7 mouse cellular contexts compared by ENCODE assay signal in genomic region chrX:70385276-70385961, GRCm38 (mm10). TPM values are rescaled to one million over a fixed set of nuclear protein-coding genes. Genes with fewer than 3 reads are reported as not detected.
DNase-seq lines count a peak whose midpoint lies in the region; ATAC-seq and TF ChIP-seq lines count a peak whose summit lies in the region.

1110012L19Rik (plus strand) TSS chrX:70385877.

- H3K4me2 ChIP-seq in intestine, embryonic 16.5 days (ENCODE audit: low read depth, low read length), result peak within 1 kb of the TSS; percentile 50
- H3K4me2 ChIP-seq in midbrain, embryonic 11.5 days, result peak within 1 kb of the TSS; percentile 46

- H3K27ac ChIP-seq in intestine, embryonic 16.5 days (ENCODE audit: low read length), result peak within 1 kb of the TSS; percentile 82
- H3K27ac ChIP-seq in midbrain, embryonic 11.5 days (ENCODE audit: low read depth, low read length), result no peak within 1 kb of the TSS; the same call in 1 of the 2 replicates
- H3K27ac ChIP-seq in small intestine, adult 2 months (ENCODE audit: insufficient read depth, low read depth, low read length), result peak within 1 kb of the TSS; percentile 90

- peak within 1 kb of the TSS; percentile 66 for H3K9ac ChIP-seq in intestine, embryonic 16.5 days (ENCODE audit: low read depth, low read length)
- peak within 1 kb of the TSS; percentile 73 for H3K9ac ChIP-seq in midbrain, embryonic 11.5 days (ENCODE audit: low read length)

- 0 out of 2 replicates have a peak, but pooled peaks cover 3% of the 10 kb centered on the region for H3K4me1 ChIP-seq in intestine, embryonic 16.5 days (ENCODE audit: control insufficient read depth, insufficient read depth, low read length)
- H3K4me1 ChIP-seq in midbrain, embryonic 11.5 days (ENCODE audit: control insufficient read depth, insufficient read depth, low read length), result peaks cover 2% of the 10 kb centered on the region; the same call in 1 of the 2 replicates
- 0 out of 2 replicates have a peak, but pooled peaks cover 1% of the 10 kb centered on the region for H3K4me1 ChIP-seq in small intestine, adult 2 months (ENCODE audit: control insufficient read depth, insufficient read depth, insufficient read length, low read length)

- peak; percentile 72 for DNase-seq in adrenal gland, adult 8-10 months
- DNase-seq in embryo, embryonic 9.5 days (ENCODE audit: extremely low spot score), result peak; percentile 76
- DNase-seq in gastrocnemius, postnatal 4 days (ENCODE audit: low spot score in 2 of 2), result peak in 1 of 2 experiments; percentile 62
- peak; percentile 73 to 74 for DNase-seq in left cerebral cortex, postnatal 36 days (ENCODE audit: low spot score in 2 of 2)
- DNase-seq in midbrain, embryonic 11.5 days (ENCODE audit: low spot score, missing footprints), result peak; percentile 93

- no peaks in the 10 kb centered on the region for H3K27me3 ChIP-seq in intestine, embryonic 16.5 days (replicated peaks; ENCODE audit: control insufficient read depth, insufficient read depth, low read length)
- no peaks in the 10 kb centered on the region for H3K27me3 ChIP-seq in midbrain, embryonic 11.5 days (ENCODE audit: control insufficient read depth, insufficient read depth, low read length)
- H3K27me3 ChIP-seq in small intestine, adult 2 months (ENCODE audit: control insufficient read depth, insufficient read depth, low read length), result no peaks in the 10 kb centered on the region

- intact Hi-C loops in left cerebral cortex, postnatal 36 days (cut with DNase I), result loop anchor here (1.0 kb wide), 1 partner anchor 92 kb away; the partner anchor contains the start of gene Tmem185a

- no peaks in the 10 kb centered on the region for H3K9me3 ChIP-seq in intestine, embryonic 16.5 days (ENCODE audit: control insufficient read depth, low read length)
- no peaks in the 10 kb centered on the region for H3K9me3 ChIP-seq in midbrain, embryonic 11.5 days (ENCODE audit: control insufficient read depth, low read length)

- TF ChIP-seq CTCF in small intestine, adult 2 months (IDR thresholded peaks at IDR 0.05; ENCODE audit: extremely low read depth, insufficient read length, insufficient replicate concordance, low read depth, low read length), result no peak

- H3K36me3 ChIP-seq in intestine, embryonic 16.5 days (ENCODE audit: control insufficient read depth, insufficient read depth, low read length), result peaks cover 2% of the 10 kb centered on the region; the same call in 1 of the 2 replicates
- no peaks in the 10 kb centered on the region for H3K36me3 ChIP-seq in midbrain, embryonic 11.5 days (ENCODE audit: control insufficient read depth, insufficient read depth, low read length)
- peaks cover 2% of the 10 kb centered on the region for H3K36me3 ChIP-seq in small intestine, adult 2 months (ENCODE audit: control insufficient read depth, insufficient read depth, low read length)

- WGBS in intestine, embryonic 16.5 days, result 12% methylated on average over 22 of the region's 22 CpGs
- 16% methylated on average over 22 of the region's 22 CpGs for WGBS in midbrain, embryonic 11.5 days
- WGBS in small intestine, adult 2 months, result 12% methylated on average over 22 of the region's 22 CpGs

- ATAC-seq in intestine, embryonic 16.5 days, result peak; percentile 97
- peak; percentile 95 for ATAC-seq in midbrain, embryonic 11.5 days (ENCODE audit: low FRiP score)

- peak; percentile 26; the same call in 1 of the 2 replicates for TF ChIP-seq POLR2A in small intestine, adult 2 months (IDR thresholded peaks at IDR 0.05; ENCODE audit: low read depth, low read length)

- H3K4me3 ChIP-seq in intestine, embryonic 16.5 days (ENCODE audit: low read length), result peak within 1 kb of the TSS; percentile 58
- peak within 1 kb of the TSS; percentile 49 for H3K4me3 ChIP-seq in midbrain, embryonic 11.5 days (ENCODE audit: low read depth, low read length)
- peak within 1 kb of the TSS; percentile 74 for H3K4me3 ChIP-seq in small intestine, adult 2 months (ENCODE audit: low read depth, low read length)

RNA-seq across cellular contexts. Expression of gene 1110012L19Rik, which starts in this region (rescaled TPM):
- total RNA-seq in adrenal gland, adult 8-10 months (2022), result 10 to 100 TPM; 16.0 to 21.0 (median 19.9) TPM
- total RNA-seq in gastrocnemius, postnatal 4 days (2021), result 10 to 100 TPM; 13.0 to 16.1 TPM
- 27.7 and 28.6 TPM in 2 replicates for polyA plus RNA-seq in intestine, embryonic 16.5 days (2015; fragmentation: Nextera tagmentation; extraction: Ambion mirVana)
- 10 to 100 TPM; 12.3 to 12.5 TPM for total RNA-seq in left cerebral cortex, postnatal 36 days (2021)
- polyA plus RNA-seq in midbrain, embryonic 11.5 days (2014; fragmentation: Nextera tagmentation; extraction: Ambion mirVana), result 32.4 and 32.8 TPM in 2 replicates
- polyA plus RNA-seq in small intestine, adult 2 months (2012; rRNA removed), result 1.4 and 3.4 TPM in 2 replicates
